Mouse (Mus musculus): ENCODE measurements at regions not wholly inside any gene's neighbourhood (a gene's known extent, or its start where the extent isn't known, plus 50 kb on each side); places are given as distances from the start of the nearest gene placed in this dataset.
A peak's percentile ranks its signal among the peaks of the same experiment; 100 is the strongest.

- DNase-seq: peak; percentile 36
These were observed 329.7 kb upstream of the Chrm2 start for GRCm38 (mm10) chr6:36058206-36058605.

DNA sequence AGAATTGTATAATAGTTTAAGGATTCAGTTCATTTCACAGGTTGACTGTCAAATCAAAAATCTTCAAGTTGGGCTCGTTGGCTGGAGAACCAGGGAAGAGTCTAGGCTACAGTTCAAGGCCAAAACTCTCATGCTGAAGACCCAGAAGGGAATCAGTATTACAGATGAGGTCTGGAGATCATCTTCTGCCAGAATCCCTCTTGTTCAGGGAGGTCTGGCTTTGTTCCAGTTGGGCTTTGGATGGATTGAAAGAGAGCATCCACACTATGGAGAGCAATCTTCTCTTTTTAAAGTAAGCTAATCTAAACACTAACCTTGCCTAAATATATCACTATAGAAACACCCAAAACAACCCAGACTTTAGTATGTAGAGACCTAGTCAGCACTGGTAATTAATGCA lies 327.5 kb upstream of the Chrm2 start:
- DNase-seq: no peak

- DNase-seq: peak; percentile 37
These were observed 323.0 kb upstream of the Chrm2 start for GRCm38 (mm10) chr6:36064919-36065318.

DNA sequence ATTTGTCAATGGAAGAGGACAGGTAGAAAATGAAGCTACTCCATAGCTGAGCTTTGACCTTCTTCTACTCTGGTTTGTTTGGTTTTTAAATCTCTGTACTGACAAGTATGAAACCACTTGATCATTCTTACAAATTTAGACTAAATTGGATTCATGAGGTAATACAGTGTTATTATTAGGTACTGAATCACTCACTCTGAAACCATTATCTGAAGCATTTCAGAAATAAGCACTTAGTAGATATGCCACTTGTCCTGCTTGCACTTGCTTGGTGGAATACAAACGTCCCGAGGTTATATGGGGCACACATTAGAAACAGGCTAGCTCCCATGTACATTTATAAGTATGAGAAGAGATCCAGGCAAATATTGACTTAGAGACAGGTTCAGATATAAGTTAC lies 319.2 kb upstream of the Chrm2 start:
- no peak for DNase-seq

DNA sequence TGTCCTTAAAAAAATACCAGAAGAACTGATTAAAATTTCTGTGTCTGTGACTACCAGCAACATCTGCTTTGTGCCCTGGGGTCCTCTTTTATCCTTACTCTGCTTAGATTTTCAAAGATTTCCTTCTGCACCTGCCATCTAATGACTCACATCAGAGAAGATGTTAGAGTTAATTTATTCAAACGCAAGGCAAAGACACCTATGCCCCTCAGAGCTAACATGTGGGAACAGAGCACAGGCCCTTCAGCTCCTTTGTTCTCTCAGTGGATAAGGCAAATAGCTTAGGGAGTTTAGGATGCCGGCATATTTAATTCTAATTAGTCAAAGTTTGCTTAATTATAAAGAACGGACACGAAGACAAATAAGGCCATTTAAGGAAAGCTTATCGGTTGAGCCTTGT lies 308.3 kb upstream of the Chrm2 start:
- DNase-seq: no peak

DNA sequence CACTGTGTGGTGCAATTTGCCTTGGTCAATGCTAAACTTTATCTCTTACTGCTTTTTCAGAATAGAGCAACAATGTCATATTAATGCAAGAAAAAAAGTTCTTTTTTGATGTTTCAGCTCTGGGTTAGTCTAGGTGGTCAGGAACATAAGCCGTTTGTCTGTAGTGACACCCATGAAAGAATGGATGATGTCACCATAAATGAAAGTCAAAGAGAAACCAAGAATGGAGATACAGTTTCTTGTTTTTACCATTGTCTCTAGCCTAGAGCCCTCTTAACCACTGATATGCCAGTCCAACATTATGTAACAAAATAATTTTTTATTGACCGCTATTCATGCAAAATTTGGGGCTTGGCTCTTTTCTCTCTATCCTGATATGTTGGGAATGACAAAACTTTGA lies 294.3 kb upstream of the Chrm2 start:
- DNase-seq: no peak

GRCm38 (mm10) chr6:36094075-36094474 lies 293.8 kb upstream of the Chrm2 start:
- no peak for DNase-seq

DNA sequence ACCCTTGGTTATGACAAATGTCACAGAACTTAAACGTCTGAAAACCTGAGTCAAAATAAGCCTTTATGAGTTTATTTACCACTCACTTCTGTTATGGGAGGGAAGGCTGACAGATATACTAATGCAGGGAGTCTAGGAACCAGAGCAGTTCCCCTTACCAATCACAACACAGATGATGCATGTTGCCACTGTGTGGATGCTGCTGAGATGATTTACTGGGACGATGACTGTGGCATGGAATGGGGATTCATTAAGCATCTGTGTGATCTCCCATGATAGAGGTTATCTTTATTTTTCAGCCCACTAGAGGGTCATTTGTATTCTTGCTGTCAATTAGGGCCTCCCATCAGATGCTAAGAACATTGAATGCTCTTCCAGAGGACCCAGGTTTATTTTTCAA lies 290.5 kb upstream of the Chrm2 start:
- no peak for DNase-seq

- DNase-seq: no peak
These were observed 289.7 kb upstream of the Chrm2 start for GRCm38 (mm10) chr6:36098179-36098578.

GRCm38 (mm10) chr6:36108830-36109229 lies 279.1 kb upstream of the Chrm2 start:
- DNase-seq: no peak

GRCm38 (mm10) chr6:36137223-36137622 lies 250.7 kb upstream of the Chrm2 start:
- no peak for DNase-seq

DNA sequence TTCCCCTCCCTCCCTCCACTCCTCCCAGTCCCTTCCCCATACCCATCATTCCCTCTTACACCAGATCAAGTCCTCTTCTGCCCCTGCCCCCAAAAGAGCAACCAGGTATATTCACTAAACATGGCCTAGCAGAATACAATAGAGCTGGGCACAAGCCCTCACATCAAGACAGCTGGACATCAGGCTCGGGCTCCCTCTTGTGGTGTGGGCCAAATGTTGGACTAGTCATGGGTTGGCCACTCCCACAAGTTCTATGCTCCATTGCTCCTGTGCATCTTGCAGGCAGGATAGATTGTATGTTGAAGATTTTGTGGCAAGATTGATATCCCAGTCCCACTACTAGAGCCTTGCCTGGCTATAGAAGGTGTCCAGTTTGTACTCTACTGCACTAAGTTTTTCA lies 240.6 kb upstream of the Chrm2 start:
- DNase-seq: peak; percentile 30

- no peak for DNase-seq
These were observed 213.4 kb upstream of the Chrm2 start for GRCm38 (mm10) chr6:36174514-36174913.

DNA sequence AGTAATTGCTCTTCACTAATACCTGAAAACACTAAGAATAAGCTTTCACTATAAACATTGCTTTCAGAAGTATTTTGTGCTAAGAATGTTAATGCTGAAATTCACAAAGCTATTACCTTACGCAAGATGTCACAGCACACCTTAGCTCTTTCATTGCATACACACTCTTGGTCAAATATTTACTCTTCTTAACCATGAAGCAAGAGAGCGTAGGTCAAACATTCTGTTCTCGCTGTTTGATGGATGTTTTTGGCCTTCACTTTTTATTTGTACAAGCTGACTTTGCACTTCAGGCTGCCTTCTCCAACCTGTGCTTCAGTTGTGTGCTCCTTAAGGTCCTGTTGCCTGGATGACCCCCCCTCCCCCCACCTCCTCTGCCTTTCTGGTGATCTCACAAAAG lies 212.8 kb upstream of the Chrm2 start:
- DNase-seq: no peak

GRCm38 (mm10) chr6:36179895-36180294 lies 208.0 kb upstream of the Chrm2 start:
- DNase-seq: no peak

DNA sequence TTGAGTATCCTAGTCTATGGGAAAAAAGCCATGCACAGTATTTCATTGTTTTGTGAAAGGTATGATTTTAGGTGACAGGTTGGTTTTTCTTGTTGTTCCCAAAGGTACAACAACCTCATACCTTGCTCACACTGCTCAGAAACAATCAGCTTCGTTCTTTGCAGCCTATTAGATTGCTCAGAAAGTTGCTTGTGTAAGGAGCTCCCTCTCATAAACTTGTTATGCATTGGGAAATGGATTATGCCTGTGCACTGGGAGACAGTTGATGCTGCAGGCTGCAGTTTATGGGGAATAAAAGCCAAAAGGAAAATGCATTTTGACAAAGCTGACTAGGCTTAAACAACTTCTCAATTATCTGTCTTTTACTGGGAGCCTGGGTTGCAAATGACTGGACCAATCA lies 205.2 kb upstream of the Chrm2 start:
- no peak for DNase-seq

DNA sequence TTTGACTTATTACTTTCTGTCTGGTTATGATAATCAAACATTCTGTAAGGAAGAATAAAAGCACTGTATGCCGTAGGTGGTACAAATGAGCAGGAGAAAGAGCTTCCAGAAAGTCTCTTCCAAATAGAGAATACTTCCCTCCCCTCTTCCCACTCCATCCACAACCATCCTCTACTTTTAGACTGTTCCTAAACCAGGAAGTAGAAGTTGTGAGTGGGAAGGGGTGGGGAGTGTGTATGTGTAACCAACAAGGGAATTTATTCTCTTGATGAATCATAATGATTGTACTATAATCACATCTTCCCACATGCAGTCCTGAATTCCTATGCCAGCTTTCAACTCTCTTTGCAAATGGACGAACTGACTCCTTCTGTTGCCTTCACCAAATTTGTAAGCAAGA lies 181.2 kb upstream of the Chrm2 start:
- no peak for DNase-seq

- DNase-seq: no peak
These were observed 166.6 kb upstream of the Chrm2 start for GRCm38 (mm10) chr6:36221308-36221707.

GRCm38 (mm10) chr6:36234438-36234837 lies 153.4 kb upstream of the Chrm2 start:
- no peak for DNase-seq

DNA sequence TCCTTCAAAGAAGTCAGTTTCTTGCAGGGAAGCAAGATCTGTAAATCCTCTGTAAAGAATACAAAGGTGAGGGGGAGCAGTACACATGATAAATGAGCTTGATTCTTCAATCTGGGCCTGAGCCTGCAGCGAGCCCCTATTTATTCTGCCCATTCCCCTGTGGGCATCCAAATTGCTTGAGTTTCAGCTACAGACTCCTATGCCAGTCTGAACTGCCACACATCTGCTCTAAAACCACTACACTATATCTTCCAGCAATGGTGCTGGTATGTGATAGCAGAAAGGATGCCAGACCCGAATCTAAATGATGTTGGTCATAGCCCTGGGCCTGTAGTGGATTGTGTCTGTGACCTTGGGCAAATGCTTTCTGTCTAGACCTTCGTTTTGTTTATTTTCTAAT lies 140.9 kb upstream of the Chrm2 start:
- no peak for DNase-seq

- DNase-seq: no peak
These were observed 139.7 kb upstream of the Chrm2 start for GRCm38 (mm10) chr6:36248219-36248618.

- DNase-seq: no peak
These were observed 138.8 kb upstream of the Chrm2 start for GRCm38 (mm10) chr6:36249047-36249446.

DNA sequence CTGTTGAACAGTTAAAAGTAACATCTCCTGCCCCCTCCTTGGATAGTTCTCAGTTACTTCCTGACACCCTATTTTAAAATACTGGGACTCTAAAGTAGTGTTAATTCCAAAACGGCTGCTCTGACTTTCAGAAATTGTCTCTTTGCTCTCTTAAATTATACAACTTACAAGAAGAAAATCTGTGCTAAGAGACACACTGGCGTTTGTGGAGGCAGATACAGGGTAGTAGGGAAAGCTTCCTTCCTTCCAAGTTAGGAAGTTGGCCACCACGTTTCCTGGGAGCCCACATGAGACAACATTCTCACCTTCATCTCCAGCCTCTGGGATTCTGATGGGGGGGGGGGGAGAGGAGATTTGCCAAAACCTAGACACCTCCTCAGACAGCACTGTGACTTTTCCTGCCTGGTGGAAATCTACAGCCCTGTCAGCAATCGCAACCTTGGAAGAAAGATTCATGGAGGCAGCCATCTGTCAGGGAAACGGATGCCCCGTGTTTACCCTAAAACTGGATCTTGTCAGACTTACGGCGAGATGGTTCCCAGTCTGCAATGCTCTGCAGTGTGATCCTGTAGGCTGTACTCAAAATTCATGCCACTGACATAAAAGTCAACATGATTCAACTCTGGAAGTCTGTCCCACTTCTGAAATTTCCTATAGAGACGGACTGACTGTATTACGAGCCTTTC lies 121.0 kb upstream of the Chrm2 start:
- DNase-seq: no peak

DNA sequence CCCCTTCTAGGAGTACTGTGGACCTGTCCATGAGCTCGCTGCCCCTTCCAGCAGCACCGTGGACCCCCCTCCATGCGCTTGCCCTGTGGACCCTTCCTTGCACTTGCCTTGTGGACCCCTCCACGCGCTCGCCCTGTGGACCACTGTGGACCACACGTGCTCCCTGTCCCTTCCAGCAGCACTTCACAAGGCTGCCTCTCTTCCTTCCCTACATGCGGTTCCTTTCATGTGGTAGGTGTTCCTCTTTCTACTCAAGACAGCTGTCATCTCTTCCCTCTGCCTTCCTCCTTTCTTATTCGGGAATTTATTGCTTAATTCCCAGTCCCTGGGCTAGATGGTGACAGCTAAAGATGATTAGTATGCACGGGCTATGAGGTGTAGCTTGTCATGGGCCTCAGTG lies 101.2 kb upstream of the Chrm2 start:
- DNase-seq: no peak

GRCm38 (mm10) chr6:36313586-36313985 lies 74.3 kb upstream of the Chrm2 start:
- no peak for DNase-seq
